Mouse (Mus musculus) hindbrain, embryonic 11.5 days (tissue): Measurements from ENCODE around the gene Rsbn1l. TPM values are rescaled to one million over a fixed set of nuclear protein-coding genes. Genes with fewer than 3 reads are reported as not detected.

Experiments used
- ATAC-seq: fragments of 200-750 bp; cut with Nextera tagmentation; 2 replicates; pipeline ENCODE4 v1.8.0; 2017; ENCODE audit warnings: mild to moderate bottlenecking, moderate TSS enrichment, moderate library complexity; ENCODE audit not compliant: low FRiP score
- DNase-seq: peaks from one replicate; pipeline ENCODE4 v3.0.0-alpha.2; 2015; ENCODE audit warnings: low spot score
- H3K27ac ChIP-seq: fragments of 300-500 bp; sonication (generic); 2 replicates; pipeline ENCODE4 v1.5.1; 2014; ENCODE audit warnings: mild to moderate bottlenecking, low read depth, low read length
- H3K27me3 ChIP-seq: fragments of 300-500 bp; sonication (generic); 2 replicates; pipeline ENCODE4 v1.6.1; 2014; ENCODE audit warnings: mild to moderate bottlenecking, low read length, moderate library complexity, mixed read lengths; ENCODE audit not compliant: control insufficient read depth, insufficient read depth
- H3K36me3 ChIP-seq: fragments of 300-500 bp; sonication (generic); 2 replicates; pipeline ENCODE4 v1.6.1; 2014; ENCODE audit warnings: mild to moderate bottlenecking, low read length, moderate library complexity, mixed read lengths; ENCODE audit not compliant: control insufficient read depth, insufficient read depth
- H3K4me1 ChIP-seq: fragments of 300-500 bp; sonication (generic); replicated peaks from 2 replicates; pipeline ENCODE4 v1.6.1; 2014; ENCODE audit warnings: low read length, mixed read lengths; ENCODE audit not compliant: control insufficient read depth, insufficient read depth
- H3K4me2 ChIP-seq: fragments of 300-500 bp; sonication (generic); replicated peaks from 2 replicates; pipeline ENCODE4 v1.6.1; 2014; ENCODE audit warnings: mild to moderate bottlenecking, low read depth, low read length
- H3K4me3 ChIP-seq: fragments of 300-500 bp; sonication (generic); 2 replicates; pipeline ENCODE4 v1.5.1; 2014; ENCODE audit warnings: low read depth, low read length
- H3K9ac ChIP-seq: fragments of 300-500 bp; sonication (generic); 2 replicates; pipeline ENCODE4 v1.6.1; 2014; ENCODE audit warnings: low read depth, low read length
- H3K9me3 ChIP-seq: fragments of 300-500 bp; sonication (generic); 2 replicates; pipeline ENCODE4 v1.6.1; 2016; ENCODE audit warnings: low read length; ENCODE audit not compliant: control insufficient read depth
- WGBS: fragments of 180-500 bp; shearing (Covaris S2); extraction: QIAGEN DNeasy Blood & Tissue Kit; methylation state at CpG from one replicate; pipeline ENCODE4 v1.1.7; 2014; 5-methylcytosine and 5-hydroxymethylcytosine counted together
- polyA plus RNA-seq: library from polyadenylated mRNA; unstranded; fragments of >200 nt; fragmentation: Nextera tagmentation; extraction: Ambion mirVana; gene quantifications from 2 replicates; pipeline ENCODE4 v1.2.1, GENCODE M21; 2014

Gene Rsbn1l
- polyA plus RNA-seq, 1 experiment from 2014 or later: 7.3 TPM

DNA sequence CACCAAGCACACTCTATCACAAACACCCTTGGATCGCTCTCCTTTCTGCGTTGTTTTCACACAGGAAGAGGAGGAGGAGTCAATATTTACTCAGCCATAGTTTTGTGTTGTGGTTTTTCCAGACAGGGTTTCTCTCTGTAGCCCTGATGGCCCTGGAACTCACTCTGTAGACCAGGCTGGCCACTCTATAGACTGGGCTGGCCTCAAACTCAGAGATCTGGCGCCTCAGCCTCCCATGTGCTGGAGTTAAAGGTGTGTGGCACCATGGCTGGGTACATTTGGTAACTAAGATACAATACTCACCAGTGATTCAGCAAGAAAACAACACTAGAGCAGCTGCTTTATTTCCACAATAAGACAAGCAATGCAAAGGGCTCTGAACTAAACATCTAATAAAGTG, 13.7 kb downstream of the Rsbn1l start:
- no peaks in the 10 kb centered on the region for H3K9me3 ChIP-seq
- ATAC-seq: no peak

DNA sequence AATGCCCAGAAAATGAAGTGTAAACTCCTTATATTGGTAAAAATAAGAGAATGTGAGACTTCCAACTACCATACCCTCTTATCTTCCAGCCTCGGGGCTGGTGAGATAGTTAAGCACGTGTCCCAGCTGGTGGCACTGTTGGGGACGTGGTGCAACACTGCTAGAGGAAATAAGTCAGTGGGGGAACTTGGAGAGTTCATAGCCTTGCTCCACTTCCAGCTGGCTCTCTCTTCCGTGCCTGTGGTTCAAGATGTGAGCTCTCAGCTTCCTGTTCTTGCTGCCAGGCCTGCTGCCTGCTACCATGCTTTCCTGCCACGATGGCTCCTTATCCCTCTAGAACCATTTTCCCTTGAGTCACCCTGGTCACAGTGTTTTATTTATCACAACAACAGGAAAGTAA, 15.0 kb downstream of the Rsbn1l start:
- no peak overlapping the region for H3K27ac ChIP-seq
- H3K4me1 ChIP-seq: no peaks in the 10 kb centered on the region
- no peak for DNase-seq
- no peaks in the 10 kb centered on the region for H3K27me3 ChIP-seq
- H3K36me3 ChIP-seq: no peaks in the 10 kb centered on the region
- H3K9me3 ChIP-seq: no peaks in the 10 kb centered on the region
- H3K4me3 ChIP-seq: no peak overlapping the region
- H3K4me2 ChIP-seq: no peak overlapping the region
- no peak overlapping the region for H3K9ac ChIP-seq
- 43% methylated on average over 5 of the region's 5 CpGs for WGBS
- ATAC-seq: no peak

More for the DNA sequence above, 13.7 kb downstream of the Rsbn1l start:
- Histone ChIP-seq H3K27me3 (no peaks in the 10 kb centered on the region), H3K9ac (no peak overlapping the region), H3K4me3 (no peak overlapping the region), H3K4me1 (no peaks in the 10 kb centered on the region), H3K4me2 (no peak overlapping the region), H3K36me3 (no peaks in the 10 kb centered on the region), H3K27ac (no peak overlapping the region)
- 89% methylated on average over 3 of the region's 3 CpGs for WGBS
- DNase-seq: no peak

DNA sequence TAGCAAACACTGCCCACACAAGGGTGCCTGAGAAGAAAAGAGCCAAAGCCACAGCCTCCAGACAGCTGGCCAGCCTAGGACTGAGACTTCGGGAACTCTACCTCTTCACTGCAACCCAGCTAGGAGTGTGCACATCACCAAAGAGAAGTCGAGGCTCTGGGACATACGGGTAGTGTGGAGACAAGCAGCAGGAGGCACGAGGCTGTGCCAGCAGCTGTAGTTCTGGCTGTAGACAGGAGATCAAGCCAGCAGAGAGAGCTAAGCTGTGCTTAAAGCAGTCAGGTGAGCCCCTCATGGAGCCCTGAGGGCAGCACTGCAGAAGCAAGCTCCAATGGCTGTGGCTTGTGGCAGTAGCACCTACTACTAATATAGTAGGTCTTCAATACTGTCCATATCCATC, 15.5 kb downstream of the Rsbn1l start:
- ATAC-seq: no peak
- no peak for DNase-seq
- H3K4me1 ChIP-seq: no peaks in the 10 kb centered on the region
- H3K9me3 ChIP-seq: no peaks in the 10 kb centered on the region
- H3K9ac ChIP-seq: no peak overlapping the region
- no peaks in the 10 kb centered on the region for H3K27me3 ChIP-seq
- no peak overlapping the region for H3K4me2 ChIP-seq
- no peaks in the 10 kb centered on the region for H3K36me3 ChIP-seq
- H3K27ac ChIP-seq: no peak overlapping the region
- no peak overlapping the region for H3K4me3 ChIP-seq
- WGBS: 70% methylated on average over 4 of the region's 4 CpGs

- Histone ChIP-seq H3K4me3 (no peak overlapping the region), H3K36me3 (no peaks in the 10 kb centered on the region), H3K4me2 (no peak overlapping the region), H3K9ac (no peak overlapping the region), H3K27me3 (no peaks in the 10 kb centered on the region), H3K27ac (no peak overlapping the region), H3K9me3 (no peaks in the 10 kb centered on the region), H3K4me1 (no peaks in the 10 kb centered on the region)
- no peak for ATAC-seq
- no peak for DNase-seq
- 95% methylated on average over 6 of the region's 6 CpGs for WGBS
Observed at GRCm38 (mm10) chr5:20940040-20940571, 16.1 kb downstream of the Rsbn1l start.

DNA sequence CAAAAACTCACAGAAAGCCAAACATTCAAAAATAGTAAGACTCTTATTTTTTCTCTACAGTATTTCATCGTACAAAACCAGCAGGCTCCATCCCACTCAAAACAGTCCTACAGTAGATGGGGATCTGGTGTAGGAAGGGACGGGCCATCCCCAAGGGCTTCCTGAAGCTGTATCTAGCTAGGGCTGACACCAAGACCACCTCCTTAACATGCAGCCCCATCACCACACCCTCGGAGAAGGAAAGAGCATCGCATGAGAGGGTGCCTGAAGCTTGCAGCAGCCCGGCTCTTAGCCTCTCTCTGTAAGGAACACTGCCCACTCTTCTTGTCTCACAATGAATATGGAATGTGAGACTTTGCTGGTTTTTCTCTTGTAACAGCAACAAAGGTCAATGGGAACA, 17.7 kb downstream of the Rsbn1l start:
- DNase-seq (no peak), ATAC-seq (no peak)
- WGBS: 67% methylated on average over 5 of the region's 5 CpGs
- no peak overlapping the region for H3K9ac ChIP-seq
- no peaks in the 10 kb centered on the region for H3K9me3 ChIP-seq
- no peak overlapping the region for H3K4me3 ChIP-seq
- H3K27ac ChIP-seq: no peak overlapping the region
- H3K36me3 ChIP-seq: no peaks in the 10 kb centered on the region
- H3K27me3 ChIP-seq: no peaks in the 10 kb centered on the region
- no peaks in the 10 kb centered on the region for H3K4me1 ChIP-seq
- H3K4me2 ChIP-seq: no peak overlapping the region

DNA sequence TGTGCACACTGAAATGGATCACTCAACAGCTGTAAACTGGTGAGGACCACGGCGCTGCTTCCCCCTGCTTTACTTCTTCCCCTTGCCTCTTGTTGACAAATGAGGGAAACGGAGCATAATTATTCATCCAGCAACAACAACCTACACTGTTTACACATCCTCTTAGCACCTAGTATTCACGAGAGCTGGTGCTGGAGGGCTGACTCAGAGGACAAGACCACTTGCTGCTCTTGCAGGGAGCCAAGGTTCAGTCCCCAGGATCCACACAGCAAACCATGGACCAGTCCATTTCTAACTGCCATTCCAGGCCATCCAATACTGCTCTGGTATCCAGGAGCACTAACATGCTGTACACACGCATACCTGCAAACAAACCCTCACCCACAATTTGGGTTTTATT, 20.3 kb downstream of the Rsbn1l start:
- ATAC-seq (no peak), DNase-seq (no peak)
- Histone ChIP-seq H3K27me3 (no peaks in the 10 kb centered on the region), H3K4me1 (no peaks in the 10 kb centered on the region), H3K9me3 (no peaks in the 10 kb centered on the region), H3K4me3 (no peak overlapping the region), H3K27ac (no peak overlapping the region), H3K36me3 (no peaks in the 10 kb centered on the region), H3K4me2 (no peak overlapping the region), H3K9ac (no peak overlapping the region)
- WGBS: 78% methylated on average over 5 of the region's 5 CpGs

GRCm38 (mm10) chr5:20932585-20932984, 23.6 kb downstream of the Rsbn1l start:
- Histone ChIP-seq H3K27me3 (no peaks in the 10 kb centered on the region), H3K4me1 (no peaks in the 10 kb centered on the region), H3K9me3 (no peaks in the 10 kb centered on the region), H3K27ac (no peak overlapping the region), H3K4me2 (no peak overlapping the region), H3K4me3 (no peak overlapping the region), H3K9ac (no peak overlapping the region), H3K36me3 (no peaks in the 10 kb centered on the region)
- ATAC-seq (no peak), DNase-seq (no peak)
- WGBS: 88% methylated on average over 3 of the region's 3 CpGs

DNA sequence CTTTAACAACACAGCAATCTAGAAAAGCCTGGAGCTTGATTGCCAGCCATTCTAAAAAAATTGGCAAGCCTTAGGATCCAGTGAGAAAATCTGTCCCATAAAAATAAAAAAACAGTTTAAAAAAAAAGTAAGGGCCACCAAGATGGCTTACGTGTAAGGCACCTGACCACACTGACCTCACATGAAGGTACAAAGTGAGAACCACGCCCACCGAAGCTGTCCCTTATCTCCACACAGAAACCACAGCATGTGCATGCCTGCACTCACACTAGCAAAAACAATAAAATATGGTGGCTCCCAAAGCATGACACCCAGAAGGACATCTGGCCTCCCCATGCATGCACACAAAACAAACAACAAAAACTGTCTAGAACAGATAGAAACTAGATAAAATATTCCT, 24.9 kb downstream of the Rsbn1l start:
- H3K4me3 ChIP-seq: no peak overlapping the region
- no peaks in the 10 kb centered on the region for H3K4me1 ChIP-seq
- H3K36me3 ChIP-seq: no peaks in the 10 kb centered on the region
- DNase-seq (no peak), ATAC-seq (no peak)
- H3K27ac ChIP-seq: no peak overlapping the region
- H3K27me3 ChIP-seq: no peaks in the 10 kb centered on the region
- H3K9me3 ChIP-seq: no peaks in the 10 kb centered on the region
- H3K4me2 ChIP-seq: no peak overlapping the region
- 86% methylated on average over 3 of the region's 3 CpGs for WGBS
- H3K9ac ChIP-seq: no peak overlapping the region

- H3K27ac ChIP-seq: no peak overlapping the region
- H3K27me3 ChIP-seq: no peaks in the 10 kb centered on the region
- no peak for DNase-seq
- no peaks in the 10 kb centered on the region for H3K4me1 ChIP-seq
- no peak overlapping the region for H3K4me3 ChIP-seq
- H3K4me2 ChIP-seq: no peak overlapping the region
- no peak for ATAC-seq
- H3K9me3 ChIP-seq: no peaks in the 10 kb centered on the region
- no peaks in the 10 kb centered on the region for H3K36me3 ChIP-seq
- H3K9ac ChIP-seq: no peak overlapping the region
Observed at GRCm38 (mm10) chr5:20930430-20930829, 25.8 kb downstream of the Rsbn1l start.
